Mouse (Mus musculus) liver, adult 2 months (tissue): ENCODE measurements around the gene Prss21.

ENCODE experiments used
- CTCF ChIP-seq: fragments of 200-500 bp; IDR thresholded peaks from 2 replicates; pipeline ENCODE4 v1.5.1; 2011; ENCODE audit warnings: low read depth, low read length, control low read depth
- POLR2A ChIP-seq: fragments of 200-500 bp; IDR thresholded peaks from 2 replicates; pipeline ENCODE4 v1.6.1; 2011; ENCODE audit warnings: low read length, control low read depth; ENCODE audit not compliant: insufficient read depth; ENCODE audit errors: extremely low read depth

DNA sequence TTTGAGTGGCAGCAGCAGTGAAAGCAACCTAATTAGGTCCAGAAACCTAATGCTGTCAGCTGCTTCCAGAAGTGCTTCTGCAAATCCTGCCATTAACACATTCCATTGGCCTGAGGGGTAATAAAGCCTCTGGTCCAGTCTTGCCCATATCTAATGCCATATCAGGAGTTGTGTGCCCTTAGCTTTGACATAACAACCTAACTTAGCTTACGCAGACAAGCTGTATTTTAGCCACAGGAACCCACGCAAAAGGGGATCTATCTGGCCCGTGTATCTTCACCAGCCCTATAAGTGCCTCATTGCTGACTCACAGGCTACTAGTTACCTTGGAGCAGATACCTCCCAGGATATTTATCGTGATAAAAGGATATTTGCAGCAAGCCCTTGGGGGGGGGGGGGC, 42.3 kb upstream of the Prss21 start:
- TF ChIP-seq POLR2A = no peak
- TF ChIP-seq CTCF = no peak
